Mouse (Mus musculus): Measurements from ENCODE around the gene Tmem268.
A peak's percentile ranks its signal among the peaks of the same experiment; 100 is the strongest.

Tmem268 gene

DNA sequence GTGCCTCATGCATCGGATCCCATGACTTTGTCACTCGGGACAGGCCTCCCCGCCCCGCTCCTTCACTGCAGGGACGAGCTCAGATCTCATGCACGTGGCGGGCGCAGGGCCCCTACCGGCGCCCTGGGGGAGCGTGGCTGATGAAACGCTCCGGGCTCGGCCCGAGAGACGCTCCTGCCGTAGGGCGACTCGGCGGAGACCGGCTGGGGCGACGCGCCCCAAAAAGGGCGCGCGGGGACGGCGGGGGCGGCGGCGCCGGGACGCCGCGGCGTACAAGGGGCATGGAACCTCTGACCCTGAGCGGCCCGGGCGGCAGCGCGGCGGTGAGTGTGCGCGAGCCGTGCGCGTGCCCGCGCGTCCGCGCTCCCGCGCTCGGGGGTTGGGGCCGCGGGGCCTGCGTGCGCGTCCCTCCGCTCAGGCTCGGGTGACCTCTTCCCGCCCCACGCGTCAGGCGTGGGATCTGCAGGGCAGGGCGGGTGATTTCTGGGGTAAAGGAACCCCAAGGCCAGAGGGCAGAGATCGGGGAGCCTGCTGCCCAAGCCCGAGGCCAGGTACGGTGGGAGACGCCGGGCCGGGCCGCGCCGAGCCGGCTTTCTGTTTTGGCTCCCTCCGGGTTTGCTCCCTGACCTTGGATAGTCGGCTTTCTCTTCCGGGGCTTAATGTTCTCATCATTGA, at the start of gene Tmem268:
Gene Tmem268 (plus strand): TSS at position 375 of the 675 bp plus-strand sequence.
- peak; percentile 85 for DNase-seq (ENCODE audit: low read depth, low spot score)

DNA sequence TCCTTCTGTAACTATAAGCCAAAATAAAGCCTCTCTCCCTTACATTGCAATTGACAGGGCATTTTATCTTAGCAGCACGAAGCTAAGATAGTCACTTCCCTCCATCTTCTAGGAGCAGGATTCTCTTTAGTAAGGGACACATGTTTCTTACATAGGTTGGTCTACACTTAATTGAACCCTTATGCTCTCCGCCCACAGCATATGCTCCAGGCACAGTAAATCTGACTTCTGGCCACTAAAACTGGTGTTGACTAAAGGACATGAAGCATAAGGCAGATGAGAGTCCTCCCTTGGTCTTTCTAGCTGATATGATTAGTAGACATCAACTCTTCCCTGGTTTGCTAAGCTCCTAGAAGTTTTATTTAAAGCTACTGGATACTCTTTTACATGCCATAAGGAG, 45.7 kb upstream of the Tmem268 start:
- DNase-seq (ENCODE audit: low read depth, low spot score), result no peak

DNA sequence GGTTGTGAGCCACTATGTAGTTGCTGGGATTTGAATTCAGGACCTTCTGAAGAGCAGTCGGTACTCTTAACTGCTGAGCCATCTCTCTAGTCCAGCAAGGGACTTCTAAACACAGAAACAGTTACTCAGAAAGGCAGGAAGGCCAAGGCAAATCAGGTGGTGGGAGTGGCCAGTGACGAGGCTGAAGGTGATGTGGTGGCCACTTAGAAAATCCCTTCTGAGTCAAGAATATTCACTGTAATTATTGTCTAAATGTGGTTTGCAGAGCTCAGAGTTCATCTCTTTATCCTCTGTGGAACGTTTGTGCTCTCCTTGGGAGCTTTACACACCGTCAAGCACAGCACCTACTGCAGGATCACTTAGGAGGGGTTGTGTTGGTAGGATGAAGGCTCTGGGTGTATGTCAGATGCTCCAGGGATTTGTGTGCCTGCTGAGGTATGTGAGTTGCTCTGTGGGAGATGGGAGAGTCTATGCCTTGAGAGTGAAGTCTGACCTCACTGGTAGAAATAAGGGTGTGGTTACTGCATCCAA, 44.1 kb upstream of the Tmem268 start:
- DNase-seq (ENCODE audit: low read depth, low spot score), result no peak

DNA sequence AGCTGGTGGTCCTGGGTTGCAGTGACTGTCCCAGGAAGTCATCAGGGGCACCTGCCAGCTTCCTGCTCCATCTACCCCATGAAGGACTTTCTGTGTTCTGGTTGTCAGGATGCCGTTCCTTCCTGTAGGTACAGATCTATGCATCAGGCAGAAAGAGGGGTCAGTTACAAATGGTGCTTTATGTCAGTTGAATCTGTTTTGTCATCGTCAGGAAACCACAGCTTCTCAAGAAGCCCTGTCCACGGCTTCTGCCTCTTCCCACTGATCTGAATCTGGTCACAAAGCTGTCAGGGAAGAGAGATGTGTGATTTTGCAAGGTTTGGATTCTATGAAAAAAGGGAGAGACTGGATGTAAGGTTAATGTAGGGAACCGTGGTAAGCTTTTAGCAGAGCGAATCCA, 43.6 kb upstream of the Tmem268 start:
- DNase-seq (ENCODE audit: low read depth, low spot score), result no peak

- DNase-seq (ENCODE audit: low read depth, low spot score), result no peak
Observed at GRCm38 (mm10) chr4:63521813-63522419, 36.7 kb upstream of the Tmem268 start.

DNA sequence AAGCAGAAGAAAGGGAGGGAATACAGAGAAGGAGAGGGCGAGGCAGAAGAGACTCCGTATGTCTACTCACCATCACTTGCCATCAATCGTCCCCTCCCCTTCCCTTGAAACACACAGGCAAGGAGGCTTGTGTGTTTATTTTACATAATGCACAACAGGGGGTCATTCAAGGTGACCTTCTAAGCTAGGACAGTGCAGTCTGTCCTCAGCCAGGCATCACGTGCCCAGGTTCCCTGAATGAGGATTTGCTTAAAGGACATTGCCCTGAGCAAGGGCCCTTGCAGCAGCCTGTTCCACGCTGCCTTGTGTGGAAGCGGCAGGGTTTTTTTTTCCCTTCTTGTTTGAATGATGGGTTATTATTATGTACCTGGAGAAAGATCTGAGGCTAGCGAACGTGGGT, 33.1 kb upstream of the Tmem268 start:
- no peak for DNase-seq (ENCODE audit: low read depth, low spot score)

- DNase-seq (ENCODE audit: low read depth, low spot score), result peak; percentile 85
Observed at GRCm38 (mm10) chr4:63528946-63529345, 29.6 kb upstream of the Tmem268 start.

DNA sequence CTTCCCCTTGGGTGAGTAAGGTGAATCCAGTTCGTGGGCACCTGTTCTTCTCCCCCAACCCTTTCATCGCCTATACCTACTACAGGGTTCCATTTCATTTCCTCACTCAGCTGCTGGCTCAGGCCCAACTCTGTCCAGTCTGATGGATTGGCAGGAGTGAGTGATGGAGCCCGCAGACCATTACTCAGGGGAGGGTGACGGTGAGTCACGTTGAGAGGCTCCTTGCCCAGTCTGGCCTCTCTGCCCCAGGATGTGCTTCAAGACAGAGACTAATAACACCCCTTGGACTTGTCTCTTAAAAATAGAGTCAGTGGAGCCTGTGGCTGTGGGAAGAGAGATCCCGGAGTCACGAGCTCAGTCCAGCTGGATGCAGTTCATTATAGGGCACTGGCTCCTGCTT, 28.2 kb upstream of the Tmem268 start:
- no peak for DNase-seq (ENCODE audit: low read depth, low spot score)

DNA sequence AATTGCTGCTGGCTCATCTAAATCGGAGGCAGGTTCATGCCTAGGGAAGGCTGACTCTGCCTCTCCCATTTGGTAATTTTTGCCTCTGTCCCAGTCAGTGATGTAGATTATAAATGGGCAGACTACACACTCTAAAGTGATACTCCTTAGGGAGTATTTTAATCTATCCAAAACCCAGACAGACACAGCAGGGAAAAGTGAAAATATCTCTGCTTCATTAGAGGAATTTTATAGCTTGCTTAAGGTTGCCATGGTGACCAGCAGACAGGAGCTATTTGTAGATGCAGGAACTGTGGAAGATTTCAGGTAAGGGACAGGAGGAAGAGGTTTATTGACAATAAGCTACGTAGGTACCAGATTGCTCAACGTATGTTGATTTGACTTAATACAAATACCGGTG, 21.0 kb upstream of the Tmem268 start:
- DNase-seq (ENCODE audit: low read depth, low spot score), result peak; percentile 50

DNA sequence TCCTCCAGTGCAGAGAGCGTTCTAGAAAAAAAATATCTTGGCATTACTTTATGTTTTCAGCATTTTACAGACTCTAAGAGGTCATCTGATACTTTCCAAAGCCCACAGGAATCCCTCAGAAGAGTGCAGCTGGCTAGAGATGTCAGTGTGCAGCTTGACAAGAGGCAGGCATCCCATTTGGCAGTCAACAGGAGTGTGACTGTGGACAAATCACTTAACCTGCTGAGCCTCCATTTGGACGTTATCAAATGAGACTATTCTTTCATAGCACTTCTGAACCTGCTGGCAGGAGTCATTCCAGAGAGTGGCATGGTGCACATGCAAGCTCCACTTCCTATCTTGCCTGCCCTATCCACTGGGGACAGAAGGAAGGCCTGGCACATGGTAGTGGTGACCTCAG, 16.4 kb upstream of the Tmem268 start:
- DNase-seq (ENCODE audit: low read depth, low spot score), result no peak

DNA sequence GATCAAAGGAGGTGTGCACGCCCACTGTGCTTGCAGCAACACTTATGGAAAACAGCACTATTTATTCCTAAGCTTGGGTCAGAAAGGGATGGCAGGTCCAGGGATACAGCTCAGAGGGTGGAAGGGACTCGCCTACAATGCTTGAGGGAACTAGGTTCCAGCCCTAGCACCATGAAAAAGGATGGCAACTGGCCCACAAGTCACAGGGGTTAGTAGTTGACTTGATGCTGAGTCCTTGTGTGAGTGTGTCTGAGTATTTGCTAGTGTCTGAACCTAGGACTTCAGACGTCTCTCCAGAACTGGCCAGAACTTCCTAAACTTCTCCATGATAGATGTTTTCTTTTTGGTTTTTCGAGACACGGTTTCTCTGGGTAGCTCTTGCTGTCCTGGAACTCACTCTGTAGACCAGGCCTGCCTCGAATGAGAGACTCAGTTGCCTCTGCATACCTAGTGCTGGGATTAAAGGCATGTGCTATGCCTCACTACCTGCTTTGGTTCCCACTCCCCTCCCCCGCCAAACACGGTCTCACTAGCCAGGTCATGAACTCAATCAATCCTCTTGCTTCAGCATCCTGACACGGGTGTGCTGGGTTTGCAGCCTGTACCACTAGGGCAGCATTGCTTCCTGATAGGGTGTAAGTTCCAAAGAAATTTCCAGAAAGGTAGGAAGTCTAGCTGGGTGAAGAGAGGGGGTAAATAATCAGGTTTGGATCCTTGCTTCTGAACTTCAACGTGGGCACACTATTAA, 14.7 kb upstream of the Tmem268 start:
- no peak for DNase-seq (ENCODE audit: low read depth, low spot score)

DNA sequence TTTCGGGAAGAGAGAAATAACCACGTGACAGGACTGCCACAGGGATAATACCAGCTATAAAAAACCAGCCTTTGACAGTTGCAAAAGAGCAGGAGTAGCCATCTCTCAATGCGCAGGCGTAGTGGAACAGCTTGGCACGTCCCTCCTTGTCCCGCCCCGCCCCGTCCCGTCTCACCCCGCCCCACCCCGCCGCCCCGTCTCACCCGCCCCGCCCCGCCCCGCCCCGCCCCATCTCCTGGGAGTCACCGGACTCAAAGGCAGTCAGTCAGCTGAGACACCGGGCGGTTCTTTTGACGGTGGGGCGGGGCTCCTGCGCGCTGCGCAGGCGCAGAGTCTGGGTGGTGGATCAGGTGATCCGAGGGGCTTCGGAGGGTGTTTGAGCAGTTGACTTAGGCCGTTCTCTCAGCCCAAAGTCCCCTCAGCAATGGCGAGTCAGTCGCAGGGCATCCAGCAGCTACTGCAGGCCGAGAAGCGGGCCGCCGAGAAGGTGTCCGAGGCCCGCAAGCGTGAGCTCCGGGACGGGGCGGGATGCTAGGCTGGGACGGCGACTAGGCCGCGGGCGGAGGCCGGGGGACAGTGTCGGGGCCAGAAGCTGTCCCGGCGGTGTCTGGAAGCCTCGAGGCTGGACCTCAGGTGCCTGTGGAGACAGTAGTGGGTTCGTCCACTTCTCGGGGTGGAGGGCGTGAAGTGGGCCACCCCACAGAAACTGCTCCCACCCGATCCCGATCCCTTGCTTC, 13.9 kb upstream of the Tmem268 start, which contains the start of gene Atp6v1g1:
Gene Atp6v1g1 (plus strand): TSS at position 279 of the 737 bp plus-strand sequence.
- DNase-seq (ENCODE audit: low read depth, low spot score), result peak; percentile 96

DNA sequence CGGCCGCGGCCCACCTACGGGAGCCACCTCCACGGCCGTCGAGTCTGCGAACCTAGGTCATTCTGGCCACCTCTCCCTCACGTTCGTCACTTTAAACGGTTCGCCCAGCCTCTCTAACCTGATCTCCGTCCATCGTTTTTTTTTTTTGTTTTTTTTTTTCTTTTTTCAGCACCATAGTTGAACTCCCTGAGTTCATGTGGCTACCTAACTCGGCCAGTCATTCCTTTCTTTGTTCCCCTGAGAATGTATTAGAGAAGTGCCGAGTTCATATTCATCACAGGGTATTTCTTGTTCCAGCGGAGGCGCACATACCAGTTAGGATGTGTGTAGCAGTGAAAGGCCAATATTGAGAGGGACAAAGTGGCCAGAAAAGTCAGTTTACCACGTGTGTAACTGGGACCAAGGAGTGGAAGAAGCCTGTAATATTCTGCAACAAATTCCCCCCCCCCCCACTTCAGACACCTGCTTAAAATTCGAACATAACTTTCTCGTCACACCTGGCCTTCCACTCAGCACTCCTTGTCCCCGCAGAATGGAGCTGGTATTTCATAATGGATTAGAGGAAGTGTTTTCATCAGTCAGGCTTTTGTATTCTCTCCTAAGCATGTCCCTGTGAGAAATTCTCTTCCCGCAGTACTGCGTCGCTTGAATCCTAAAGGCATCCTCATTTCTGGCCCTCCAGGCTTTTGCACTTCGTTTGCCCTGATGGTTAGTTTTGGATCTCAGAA, 13.2 kb upstream of the Tmem268 start:
- DNase-seq (ENCODE audit: low read depth, low spot score), result no peak

GRCm38 (mm10) chr4:63546441-63547055, 12.0 kb upstream of the Tmem268 start:
- peak; percentile 43 for DNase-seq (ENCODE audit: low read depth, low spot score)

DNA sequence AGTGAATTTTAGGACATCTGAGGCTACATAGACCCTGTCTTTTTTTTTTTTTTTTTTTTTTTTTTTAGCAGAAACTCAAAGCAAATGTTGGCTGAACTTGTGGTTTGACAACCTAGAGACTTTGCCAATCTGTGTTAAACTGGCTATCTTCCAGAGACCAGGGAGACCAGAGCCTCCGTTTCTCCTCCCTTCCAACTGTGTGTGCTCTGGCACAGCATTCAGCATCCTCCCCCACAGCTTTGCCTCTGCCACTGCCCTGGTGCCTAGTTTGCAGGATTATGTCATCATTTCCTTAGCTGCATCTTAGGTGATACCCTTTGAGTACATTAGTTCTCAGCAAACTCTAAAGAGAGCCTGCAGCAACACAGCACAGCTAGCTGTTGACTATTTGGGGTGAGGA, 10.8 kb upstream of the Tmem268 start:
- DNase-seq (ENCODE audit: low read depth, low spot score), result peak; percentile 68

DNA sequence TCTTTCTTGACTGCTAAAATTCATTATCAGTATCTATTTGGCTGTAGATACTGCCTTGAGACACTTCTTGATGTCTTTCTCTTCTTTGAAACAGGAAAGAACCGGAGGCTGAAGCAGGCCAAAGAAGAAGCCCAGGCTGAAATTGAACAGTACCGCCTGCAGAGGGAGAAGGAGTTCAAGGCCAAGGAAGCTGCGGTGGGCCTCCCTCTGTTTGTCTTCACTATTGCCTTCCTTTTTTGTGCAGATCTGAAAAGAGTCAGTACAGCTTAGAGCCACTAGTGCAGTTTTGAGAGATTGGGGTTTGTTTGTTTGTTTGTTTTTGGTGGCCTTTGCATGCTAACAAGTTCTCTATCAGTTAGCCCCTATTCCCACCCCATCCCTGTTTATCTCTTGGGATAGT, 10.1 kb upstream of the Tmem268 start:
- DNase-seq (ENCODE audit: low read depth, low spot score), result no peak

- no peak for DNase-seq (ENCODE audit: low read depth, low spot score)
Observed at GRCm38 (mm10) chr4:63550908-63551307, 7.7 kb upstream of the Tmem268 start.

- peak; percentile 66 for DNase-seq (ENCODE audit: low read depth, low spot score)
Observed at GRCm38 (mm10) chr4:63552865-63553264, 5.7 kb upstream of the Tmem268 start.

GRCm38 (mm10) chr4:63553789-63554576, 4.6 kb upstream of the Tmem268 start:
- no peak for DNase-seq (ENCODE audit: low read depth, low spot score)

GRCm38 (mm10) chr4:63554616-63555015, 4.0 kb upstream of the Tmem268 start:
- no peak for DNase-seq (ENCODE audit: low read depth, low spot score)
